Mouse (Mus musculus) MEL (cell line): Measurements from ENCODE around the gene Synpo2. TPM values are rescaled to one million over a fixed set of nuclear protein-coding genes. Genes with fewer than 3 reads are reported as not detected.

Source experiments
- DNase-seq: peaks from one replicate; pipeline ENCODE4 v3.0.0; 2011; ENCODE audit warnings: low read depth, low spot score
- H3K27ac ChIP-seq: 2 replicates; pipeline ENCODE4 v1.5.1; 2012; ENCODE audit warnings: low read depth, mild to moderate bottlenecking, control low read depth, low read length, moderate library complexity; ENCODE audit not compliant: control insufficient read depth
- H3K27me3 ChIP-seq, 2 experiments: fragments of 150-350 bp in 1 of 2; sonication (generic) in 1 of 2; 2 replicates each; pipeline ENCODE4 v1.6.1; 2012; ENCODE audit warnings: low read length in 2 of 2, mild to moderate bottlenecking in 2 of 2, improper control_type of control experiment in 1 of 2, moderate library complexity in 1 of 2; ENCODE audit not compliant: insufficient read depth in 2 of 2, control insufficient read depth in 1 of 2
- H3K36me3 ChIP-seq, 2 experiments: 2 replicates each; pipeline ENCODE4 v1.6.1; 2012 to 2014; ENCODE audit warnings: low read length in 2 of 2, improper control_type of control experiment in 1 of 2, inconsistent platforms in 1 of 2, mild to moderate bottlenecking in 1 of 2; ENCODE audit not compliant: insufficient read depth in 2 of 2, control insufficient read depth in 1 of 2
- H3K4me1 ChIP-seq, 2 experiments: fragments of 150-350 bp in 1 of 2; sonication (generic) in 1 of 2; 2 replicates each; pipeline ENCODE4 v1.6.1; 2012; ENCODE audit warnings: low read length in 2 of 2, improper control_type of control experiment in 1 of 2, mild to moderate bottlenecking in 1 of 2; ENCODE audit not compliant: insufficient read depth in 2 of 2, control insufficient read depth in 1 of 2
- H3K4me3 ChIP-seq, 2 experiments: fragments of 150-350 bp in 1 of 2; sonication (generic) in 1 of 2; 2 replicates each; pipeline ENCODE4 v1.5.1; 2012; ENCODE audit warnings: low read depth in 2 of 2, low read length in 2 of 2, mild to moderate bottlenecking in 2 of 2, moderate library complexity in 2 of 2, control low read depth in 1 of 2, improper control_type of control experiment in 1 of 2; ENCODE audit not compliant: control insufficient read depth in 1 of 2, insufficient read depth in 1 of 2
- H3K79me2 ChIP-seq: 2 replicates; pipeline ENCODE4 v1.6.1; 2012; ENCODE audit warnings: mild to moderate bottlenecking, low read length, moderate library complexity; ENCODE audit not compliant: control insufficient read depth, poor library complexity, insufficient read depth
- H3K9ac ChIP-seq: 2 replicates; pipeline ENCODE4 v1.6.1; 2012; ENCODE audit warnings: low read depth, mild to moderate bottlenecking, control low read depth, low read length, moderate library complexity; ENCODE audit not compliant: control insufficient read depth, poor library complexity, severe bottlenecking
- H3K9me3 ChIP-seq: fragments of 150-350 bp; sonication (generic); replicated peaks from 2 replicates; pipeline ENCODE4 v1.6.1; 2012; ENCODE audit warnings: mild to moderate bottlenecking, low read length, improper control_type of control experiment, moderate library complexity; ENCODE audit not compliant: insufficient read depth
- CHD1 ChIP-seq: IDR thresholded peaks from 2 replicates; pipeline ENCODE4 v1.6.1; 2012; ENCODE audit warnings: low read depth, mild to moderate bottlenecking, inconsistent platforms, low read length, improper control_type of control experiment
- CHD2 ChIP-seq: IDR thresholded peaks from 2 replicates; pipeline ENCODE4 v1.6.1; 2011; ENCODE audit warnings: low read length, improper control_type of control experiment
- ELF1 ChIP-seq: IDR thresholded peaks from 2 replicates; pipeline ENCODE4 v1.6.1; 2014; ENCODE audit warnings: low read depth, mild to moderate bottlenecking, inconsistent platforms, low read length, improper control_type of control experiment, moderate library complexity
- EP300 ChIP-seq, 2 experiments: IDR thresholded peaks; 2 replicates each; pipeline ENCODE4 v1.6.1; 2011; ENCODE audit warnings: improper control_type of control experiment in 2 of 2, low read length in 2 of 2, low read depth in 1 of 2, mild to moderate bottlenecking in 1 of 2
- ETS1 ChIP-seq: IDR thresholded peaks from 2 replicates; pipeline ENCODE4 v1.6.1; 2012; ENCODE audit warnings: low read depth, mild to moderate bottlenecking, inconsistent platforms, low read length, improper control_type of control experiment, moderate library complexity
- HCFC1 ChIP-seq: IDR thresholded peaks from 2 replicates; pipeline ENCODE4 v1.6.1; 2012; ENCODE audit warnings: low read depth, mild to moderate bottlenecking, inconsistent platforms, low read length, improper control_type of control experiment, moderate library complexity
- MYB ChIP-seq: IDR thresholded peaks from 2 replicates; pipeline ENCODE4 v1.6.1; 2011; ENCODE audit warnings: mild to moderate bottlenecking, low read depth, low read length, improper control_type of control experiment
- POLR2A ChIP-seq, 2 experiments: IDR thresholded peaks; 2 replicates each; pipeline ENCODE4 v1.6.1; 2011 to 2012; ENCODE audit warnings: low read length in 2 of 2, mild to moderate bottlenecking in 2 of 2, control low read depth in 1 of 2, improper control_type of control experiment in 1 of 2, low read depth in 1 of 2, moderate library complexity in 1 of 2; ENCODE audit not compliant: control insufficient read depth in 1 of 2, insufficient read depth in 1 of 2, poor library complexity in 1 of 2
- POLR2AphosphoS2 ChIP-seq: IDR thresholded peaks from 2 replicates; pipeline ENCODE4 v1.6.1; 2011; ENCODE audit warnings: low read length, improper control_type of control experiment
- POLR2AphosphoS5 ChIP-seq: IDR thresholded peaks from 2 replicates; pipeline ENCODE4 v1.6.1; 2012; ENCODE audit warnings: low read depth, borderline replicate concordance, mild to moderate bottlenecking, inconsistent platforms, low read length, moderate library complexity, mixed read lengths
- SIN3A ChIP-seq: IDR thresholded peaks from 2 replicates; pipeline ENCODE4 v1.6.1; 2012; ENCODE audit warnings: low read length, improper control_type of control experiment, inconsistent platforms
- TBP ChIP-seq: IDR thresholded peaks from 2 replicates; pipeline ENCODE4 v1.8.0; 2011; ENCODE audit warnings: low read depth, low read length, improper control_type of control experiment
- UBTF ChIP-seq: IDR thresholded peaks from 2 replicates; pipeline ENCODE4 v1.6.1; 2012; ENCODE audit warnings: low read depth, mild to moderate bottlenecking, inconsistent platforms, low read length, improper control_type of control experiment, moderate library complexity, borderline replicate concordance; ENCODE audit not compliant: insufficient read depth
- USF1 ChIP-seq: IDR thresholded peaks from 2 replicates; pipeline ENCODE4 v1.6.1; 2014; ENCODE audit warnings: low read depth, mild to moderate bottlenecking, inconsistent platforms, low read length, improper control_type of control experiment, moderate library complexity
- USF2 ChIP-seq, 2 experiments: IDR thresholded peaks; 2 replicates each; pipeline ENCODE4 v1.6.1; 2011 to 2012; ENCODE audit warnings: improper control_type of control experiment in 2 of 2, low read length in 2 of 2, borderline replicate concordance in 1 of 2, inconsistent platforms in 1 of 2, low read depth in 1 of 2, mild to moderate bottlenecking in 1 of 2; ENCODE audit not compliant: insufficient read depth in 1 of 2
- ZKSCAN1 ChIP-seq: IDR thresholded peaks from 2 replicates; pipeline ENCODE4 v1.6.1; 2012; ENCODE audit warnings: low read depth, mild to moderate bottlenecking, inconsistent platforms, low read length, improper control_type of control experiment, moderate library complexity
- polyA plus RNA-seq, 2 experiments: library from polyadenylated mRNA; stranded (reverse) in 1 of 2; unstranded in 1 of 2; fragments of >175 nt in 1 of 2; fragments of >200 nt in 1 of 2; gene quantifications; 2 replicates each; pipeline versions ENCODE4 v1.2.1 to v1.2.4; 2012; ENCODE audit warnings: low replicate concordance in 2 of 2, low read depth in 1 of 2; ENCODE audit not compliant: insufficient read length in 2 of 2, insufficient read depth in 1 of 2, missing spikeins in 1 of 2
- total RNA-seq: library from RNA; depleted of rRNA; stranded (reverse); fragments of 300-350 nt; gene quantifications from 2 replicates; pipeline ENCODE4 v1.2.3, GENCODE M21; 2012

Synpo2 gene
- total and polyA plus RNA-seq, 3 experiments: 0.04 TPM; not detected in 2

GRCm38 (mm10) chr3:123245646-123246045 lies 9.7 kb upstream of the Synpo2 start:
- no peak for DNase-seq
- Histone ChIP-seq H3K79me2 (no peaks in the 10 kb centered on the region), H3K4me1 (no peaks in the 10 kb centered on the region; a peak in 1 of 4 replicates), H3K27me3 (no peaks in the 10 kb centered on the region), H3K4me3 (no peak overlapping the region), H3K27ac (no peak overlapping the region), H3K36me3 (peaks cover 0 to 6% of the 10 kb centered on the region in 2 experiments; a peak in 2 of 4 replicates), H3K9ac (no peak overlapping the region), H3K9me3 (no peaks in the 10 kb centered on the region)
- TF ChIP-seq UBTF (no peak), CHD2 (no peak), TBP (no peak), ELF1 (no peak), CHD1 (no peak), ZKSCAN1 (no peak), MYB (no peak), USF2 (IDR thresholded peaks at IDR 0.05; ENCODE audit: borderline replicate concordance in 1 of 2, insufficient read depth in 1 of 2, low read depth in 1 of 2, low read length in 2 of 2) (no peak), POLR2AphosphoS2 (no peak), USF1 (no peak), SIN3A (no peak)

- peaks cover 0 to 6% of the 10 kb centered on the region in 2 experiments; a peak in 2 of 4 replicates for H3K36me3 ChIP-seq
- no peak for TF ChIP-seq POLR2A (IDR thresholded peaks at IDR 0.05; ENCODE audit: control insufficient read depth in 1 of 2, insufficient read depth in 1 of 2, low read depth in 1 of 2, low read length in 2 of 2, poor library complexity in 1 of 2)
- no peak for TF ChIP-seq CHD1
- no peak for TF ChIP-seq MYB
- no peak for TF ChIP-seq EP300 (IDR thresholded peaks at IDR 0.05; ENCODE audit: low read depth in 1 of 2, low read length in 2 of 2)
- no peak for TF ChIP-seq HCFC1
- no peak for TF ChIP-seq POLR2AphosphoS5
- H3K27me3 ChIP-seq: no peaks in the 10 kb centered on the region
- no peaks in the 10 kb centered on the region for H3K9me3 ChIP-seq
- H3K4me1 ChIP-seq: no peaks in the 10 kb centered on the region; a peak in 1 of 4 replicates
- no peak overlapping the region for H3K4me3 ChIP-seq
- H3K27ac ChIP-seq: no peak overlapping the region
- H3K9ac ChIP-seq: no peak overlapping the region
- no peaks in the 10 kb centered on the region for H3K79me2 ChIP-seq
- DNase-seq: no peak
Measured at GRCm38 (mm10) chr3:123244376-123244775, 8.4 kb upstream of the Synpo2 start.

- no peak overlapping the region for H3K9ac ChIP-seq
- H3K4me3 ChIP-seq: no peak overlapping the region
- no peak for TF ChIP-seq ETS1
- TF ChIP-seq, all 39 proteins: peak for 0
- Histone ChIP-seq H3K27me3 (no peaks in the 10 kb centered on the region; a peak in 1 of 4 replicates), H3K9me3 (no peaks in the 10 kb centered on the region), H3K36me3 (no peaks in the 10 kb centered on the region), H3K4me1 (no peaks in the 10 kb centered on the region), H3K27ac (no peak overlapping the region), H3K79me2 (no peaks in the 10 kb centered on the region)
- no peak for DNase-seq
Measured at GRCm38 (mm10) chr3:123237446-123237845, 1.5 kb upstream of the Synpo2 start.
